In the genomic region with DNA sequence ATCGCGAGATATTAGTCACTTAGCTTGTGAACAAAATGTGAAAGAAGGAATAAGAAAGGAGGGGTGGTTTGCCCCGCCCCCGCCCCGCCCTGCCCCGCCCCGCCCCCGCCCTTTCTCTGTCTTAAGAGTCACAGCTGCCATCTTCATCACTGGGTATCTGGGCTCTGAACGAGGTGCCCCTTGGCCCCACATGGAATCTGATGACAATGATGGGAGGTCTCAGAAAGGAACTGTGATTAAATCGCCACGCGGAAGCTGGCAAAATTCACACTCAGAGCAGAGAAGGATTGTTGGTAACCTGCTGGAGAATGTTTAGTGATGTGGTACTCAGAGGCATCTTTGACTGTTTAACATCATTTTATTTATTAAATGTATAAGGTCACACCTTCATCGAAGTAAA, we compare ENCODE assay signal across 9 mouse cellular contexts.
DNase-seq lines count a peak whose midpoint lies in the region; ATAC-seq and TF ChIP-seq lines count a peak whose summit lies in the region.
"Had no signal": no experiment of that assay in that cellular context is flagged by ENCODE, and none has a peak within 500 bp of the region (broad histone marks: within the 10 kb centered on the region; RNA-seq: fewer than 3 reads in every experiment).

No protein-coding gene starts in this region.

- H3K9me3 ChIP-seq in heart, postnatal 0 days (replicated peaks; ENCODE audit: control insufficient read depth, low read length), result no peaks in the 10 kb centered on the region
- no peaks in the 10 kb centered on the region for H3K9me3 ChIP-seq in forebrain, embryonic 13.5 days (replicated peaks)
- no peaks in the 10 kb centered on the region for H3K9me3 ChIP-seq in limb, embryonic 10.5 days (replicated peaks)
- H3K9me3 ChIP-seq in neural tube, embryonic 12.5 days, result no peaks in the 10 kb centered on the region

- peak overlapping the region; percentile 54 for H3K4me2 ChIP-seq in heart, postnatal 0 days (ENCODE audit: low read depth, low read length)
- H3K4me2 ChIP-seq in forebrain, embryonic 13.5 days, result peak overlapping the region; percentile 52
- peak overlapping the region; percentile 50 for H3K4me2 ChIP-seq in neural tube, embryonic 12.5 days (replicated peaks)

- no peak for ATAC-seq in heart, postnatal 0 days (ENCODE audit: insufficient read depth, low read depth)
- ATAC-seq in forebrain, embryonic 13.5 days, result no peak
- peak; percentile 30; the same call in 1 of the 2 replicates for ATAC-seq in neural tube, embryonic 12.5 days (ENCODE audit: low FRiP score, low read depth)

- no peak for TF ChIP-seq EP300 in heart, postnatal 0 days (IDR thresholded peaks at IDR 0.05; ENCODE audit: low read depth)

- WGBS in heart, postnatal 0 days, result 26% methylated on average over 13 of the region's 13 CpGs
- WGBS in forebrain, embryonic 13.5 days, result 30% methylated on average over 13 of the region's 13 CpGs
- WGBS in limb, embryonic 10.5 days, result 18% methylated on average over 13 of the region's 13 CpGs
- 21% methylated on average over 13 of the region's 13 CpGs for WGBS in neural tube, embryonic 12.5 days

- peak overlapping the region; percentile 29 for H3K4me3 ChIP-seq in heart, postnatal 0 days (ENCODE audit: low read depth, low read length)
- H3K4me3 ChIP-seq in forebrain, embryonic 13.5 days, result peak overlapping the region; percentile 17
- peak overlapping the region; percentile 40 for H3K4me3 ChIP-seq in limb, embryonic 10.5 days
- no peak overlapping the region for H3K4me3 ChIP-seq in neural tube, embryonic 12.5 days

- no peaks in the 10 kb centered on the region for H3K36me3 ChIP-seq in heart, postnatal 0 days (replicated peaks; ENCODE audit: control insufficient read depth, insufficient read depth, low read length)
- H3K36me3 ChIP-seq in forebrain, embryonic 13.5 days (ENCODE audit: poor library complexity, severe bottlenecking), result no peaks in the 10 kb centered on the region
- H3K36me3 ChIP-seq in limb, embryonic 10.5 days, result no peaks in the 10 kb centered on the region
- H3K36me3 ChIP-seq in neural tube, embryonic 12.5 days, result no peaks in the 10 kb centered on the region

- H3K9ac ChIP-seq in heart, postnatal 0 days (replicated peaks; ENCODE audit: low read depth, low read length), result no peak overlapping the region
- no peak overlapping the region for H3K9ac ChIP-seq in forebrain, embryonic 13.5 days
- H3K9ac ChIP-seq in neural tube, embryonic 12.5 days, result no peak overlapping the region

- no peak overlapping the region for H3K27ac ChIP-seq in heart, postnatal 0 days (ENCODE audit: low read depth)
- no peak overlapping the region for H3K27ac ChIP-seq in forebrain, embryonic 13.5 days
- no peak overlapping the region; the same call in 1 of the 2 replicates for H3K27ac ChIP-seq in limb, embryonic 10.5 days
- no peak overlapping the region for H3K27ac ChIP-seq in neural tube, embryonic 12.5 days

- no peak for TF ChIP-seq CTCF in heart, postnatal 0 days (IDR thresholded peaks at IDR 0.05; ENCODE audit: low read depth)

- no peaks in the 10 kb centered on the region for H3K27me3 ChIP-seq in heart, postnatal 0 days (ENCODE audit: control insufficient read depth, insufficient read depth, low read length)
- no peaks in the 10 kb centered on the region for H3K27me3 ChIP-seq in forebrain, embryonic 13.5 days
- no peaks in the 10 kb centered on the region for H3K27me3 ChIP-seq in limb, embryonic 10.5 days (ENCODE audit: low read depth, poor library complexity, severe bottlenecking)
- no peaks in the 10 kb centered on the region for H3K27me3 ChIP-seq in neural tube, embryonic 12.5 days (replicated peaks)

- no peak for DNase-seq in heart, postnatal 0 days (ENCODE audit: low spot score)
- no peak for DNase-seq in heart, adult 8-10 months (ENCODE audit: low spot score)
- no peak for DNase-seq in limb, embryonic 10.5 days (ENCODE audit: low spot score)
- DNase-seq in cerebellum, postnatal 14 days, result no peak
- DNase-seq in layer of hippocampus, adult 18-20 months (ENCODE audit: low spot score in 2 of 2), result no peak
- DNase-seq in testis, postnatal 14 days (ENCODE audit: low spot score), result no peak
- DNase-seq: gastrocnemius, postnatal 25 days had no signal

- peaks cover 4% of the 10 kb centered on the region; the same call in 1 of the 2 replicates for H3K4me1 ChIP-seq in heart, postnatal 0 days (ENCODE audit: control insufficient read depth, insufficient read depth)
- H3K4me1 ChIP-seq in forebrain, embryonic 13.5 days, result peaks cover 10% of the 10 kb centered on the region
- peaks cover 15% of the 10 kb centered on the region for H3K4me1 ChIP-seq in limb, embryonic 10.5 days
- H3K4me1 ChIP-seq in neural tube, embryonic 12.5 days, result peaks cover 10% of the 10 kb centered on the region; the same call in 1 of the 2 replicates
